Comparison of ENCODE assay signal across 8 mouse cellular contexts in genomic region chr2:156126992-156127391, GRCm38 (mm10). TPM values are rescaled to one million over a fixed set of nuclear protein-coding genes. Genes with fewer than 3 reads are reported as not detected.
DNase-seq lines count a peak whose midpoint lies in the region; ATAC-seq and TF ChIP-seq lines count a peak whose summit lies in the region.

Gene Gm28036 (minus strand): TSS chr2:156127092.

- no peaks in the 10 kb centered on the region for H3K4me1 ChIP-seq in heart, adult 2 months (ENCODE audit: control insufficient read depth, insufficient read depth, low read length)
- no peaks in the 10 kb centered on the region for H3K4me1 ChIP-seq in limb, embryonic 14.5 days (ENCODE audit: control insufficient read depth, insufficient read depth, low read length)
- no peaks in the 10 kb centered on the region for H3K4me1 ChIP-seq in kidney, adult 2 months (ENCODE audit: control insufficient read depth, insufficient read depth, low read length)

- DNase-seq in heart, adult 2 months, result no peak
- no peak for DNase-seq in heart, adult 9 months (ENCODE audit: low spot score in 2 of 2)
- no peak for DNase-seq in adrenal gland, postnatal 25 days
- no peak for DNase-seq in heart, postnatal 14 days
- DNase-seq in limb, embryonic 14.5 days (ENCODE audit: low spot score), result no peak
- DNase-seq in urinary bladder, postnatal 10 days (ENCODE audit: low spot score), result no peak
- no peak for DNase-seq in kidney, postnatal 36 days
- DNase-seq in kidney, adult 2 months, result no peak

- no peaks in the 10 kb centered on the region for H3K79me2 ChIP-seq in heart, adult 2 months (replicated peaks; ENCODE audit: control insufficient read depth, insufficient read depth, low read length)

- WGBS in heart, adult 2 months, result 91% methylated on average over 5 of the region's 5 CpGs
- 96% methylated on average over 5 of the region's 5 CpGs for WGBS in limb, embryonic 14.5 days
- 96% methylated on average over 5 of the region's 5 CpGs for WGBS in kidney, adult 2 months

- no peaks in the 10 kb centered on the region for H3K9me3 ChIP-seq in limb, embryonic 14.5 days (ENCODE audit: control insufficient read depth, low read length)

- no peak within 1 kb of the TSS for H3K27ac ChIP-seq in heart, adult 2 months
- H3K27ac ChIP-seq in limb, embryonic 14.5 days (replicated peaks; ENCODE audit: low read depth, low read length), result no peak within 1 kb of the TSS
- no peak within 1 kb of the TSS for H3K27ac ChIP-seq in kidney, adult 2 months (ENCODE audit: insufficient read depth, low read depth, low read length)

- no peak for TF ChIP-seq CTCF in heart, adult 2 months (IDR thresholded peaks at IDR 0.05)
- TF ChIP-seq CTCF in kidney, adult 2 months (conservative IDR thresholded peaks at IDR 0.05; ENCODE audit: insufficient read depth, insufficient read length, low read depth, low read length), result no peak

- no peak for ATAC-seq in limb, embryonic 14.5 days (ENCODE audit: low FRiP score, low read depth)

- intact Hi-C loops in heart, adult 2 months (cut with DNase I), result no loop called here
- intact Hi-C loops in heart, postnatal 14 days (cut with DNase I), result no loop called here

- H3K4me3 ChIP-seq in heart, adult 2 months, result no peak within 1 kb of the TSS
- no peak within 1 kb of the TSS for H3K4me3 ChIP-seq in limb, embryonic 14.5 days (replicated peaks; ENCODE audit: low read length)
- no peak within 1 kb of the TSS for H3K4me3 ChIP-seq in kidney, adult 2 months (ENCODE audit: insufficient read depth, low read depth, low read length)

- no peaks in the 10 kb centered on the region for H3K36me3 ChIP-seq in heart, adult 2 months (ENCODE audit: control insufficient read depth, insufficient read depth, low read length)
- H3K36me3 ChIP-seq in limb, embryonic 14.5 days (ENCODE audit: control insufficient read depth, insufficient read depth, low read length), result peaks cover 31% of the 10 kb centered on the region
- H3K36me3 ChIP-seq in kidney, adult 2 months (ENCODE audit: control insufficient read depth, insufficient read depth, low read length), result no peaks in the 10 kb centered on the region; the same call in 1 of the 2 replicates

- TF ChIP-seq POLR2A in heart, adult 2 months (IDR thresholded peaks at IDR 0.05; ENCODE audit: insufficient read depth, low read depth, low read length), result no peak
- no peak for TF ChIP-seq POLR2A in limb, embryonic 14.5 days (IDR thresholded peaks at IDR 0.05; ENCODE audit: borderline replicate concordance, extremely low read depth, insufficient read depth, insufficient read length)
- TF ChIP-seq POLR2A in kidney, adult 2 months (IDR thresholded peaks at IDR 0.05; ENCODE audit: low read depth, low read length), result no peak

- H3K9ac ChIP-seq in heart, adult 2 months (ENCODE audit: low read depth, low read length), result no peak within 1 kb of the TSS
- no peak within 1 kb of the TSS for H3K9ac ChIP-seq in limb, embryonic 14.5 days (ENCODE audit: low read depth, low read length, severe bottlenecking)

- H3K4me2 ChIP-seq in limb, embryonic 14.5 days (replicated peaks; ENCODE audit: low read depth, low read length, severe bottlenecking), result no peak within 1 kb of the TSS

- no peak for TF ChIP-seq EP300 in heart, adult 2 months (IDR thresholded peaks at IDR 0.05; ENCODE audit: insufficient read depth, low read depth, low read length)

- H3K27me3 ChIP-seq in heart, adult 2 months (ENCODE audit: control insufficient read depth, insufficient read depth, low read length), result no peaks in the 10 kb centered on the region
- no peaks in the 10 kb centered on the region for H3K27me3 ChIP-seq in limb, embryonic 14.5 days (ENCODE audit: control insufficient read depth, insufficient read depth, low read length)
- no peaks in the 10 kb centered on the region for H3K27me3 ChIP-seq in kidney, adult 2 months (replicated peaks; ENCODE audit: control insufficient read depth, insufficient read depth, low read length)

RNA-seq across cellular contexts. Expression of gene Gm28036, which starts in this region (rescaled TPM):
- total RNA-seq in heart, adult 2 months (2021), result 10 to 100 TPM; 11.9 to 13.5 TPM
- polyA plus RNA-seq in heart, adult 2 months (2012; rRNA removed), result 2.8 and 3.4 TPM in 2 replicates
- total RNA-seq in adrenal gland, postnatal 25 days (2021), result 17.5 and 21.0 TPM in 2 replicates
- total RNA-seq in heart, postnatal 14 days (2021), result 10 to 100 TPM; 14.9 to 15.6 TPM
- 14.4 and 23.3 TPM in 2 replicates for polyA plus RNA-seq in limb, embryonic 14.5 days (2012; rRNA removed)
- polyA plus RNA-seq in limb, embryonic 14.5 days (2014; fragmentation: Nextera tagmentation; extraction: Ambion mirVana), result 10.9 and 12.8 TPM in 2 replicates
- polyA plus RNA-seq in kidney, adult 2 months (2012; rRNA removed), result 1.9 and 2.6 TPM in 2 replicates
